Mouse (Mus musculus): Measurements from ENCODE around the gene Xpnpep2.

GRCm38 (mm10) chrX:48181844-48182243 lies 73.3 kb downstream of the Xpnpep2 start:
- TF ChIP-seq POLR2A (IDR thresholded peaks at IDR 0.05; ENCODE audit: extremely low read depth, insufficient read depth, low read length) (no peak), CTCF (IDR thresholded peaks at IDR 0.05; ENCODE audit: low read depth, low read length) (no peak)

All from liver, adult 2 months (tissue).